ENCODE assay signal across 20 mouse cellular contexts in the genomic region with DNA sequence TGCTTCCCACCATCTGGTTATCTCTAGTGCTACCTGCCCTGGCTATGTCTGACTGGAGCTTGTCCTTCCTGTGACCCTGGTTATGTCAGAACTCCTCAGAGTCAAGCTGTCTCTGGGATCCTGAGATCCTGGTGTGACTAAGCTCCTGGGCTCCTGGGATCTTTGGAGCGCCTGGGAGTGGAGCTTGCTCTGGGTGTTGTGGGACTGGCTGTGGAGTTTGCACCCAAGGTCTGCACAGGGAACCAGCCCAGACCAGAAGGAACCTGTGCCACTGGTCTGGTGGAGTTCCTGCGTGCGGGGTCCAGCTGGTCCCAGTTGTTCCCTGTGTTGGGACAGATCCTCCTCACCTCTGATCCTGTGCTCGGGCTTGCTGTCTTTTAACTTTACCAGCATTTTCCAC. TPM values are rescaled to one million over a fixed set of nuclear protein-coding genes. Genes with fewer than 3 reads are reported as not detected.
A peak's percentile ranks its signal among the peaks of the same experiment; 100 is the strongest.
DNase-seq lines count a peak whose midpoint lies in the region; ATAC-seq and TF ChIP-seq lines count a peak whose summit lies in the region.
"Had no signal": no experiment of that assay in that cellular context is flagged by ENCODE, and none has a peak within 500 bp of the region (broad histone marks: within the 10 kb centered on the region; RNA-seq: fewer than 3 reads in every experiment).

No protein-coding gene starts in this region.

- peak; percentile 50 for DNase-seq in ES-CJ7 (ENCODE audit: low read depth, low spot score)
- DNase-seq in urinary bladder, adult 2 months (ENCODE audit: low spot score) = no peak
- no peak for DNase-seq in adrenal gland, adult 18-20 months (ENCODE audit: low spot score in 2 of 2)
- DNase-seq in midbrain, embryonic 14.5 days = no peak
- DNase-seq: adrenal gland, adult 8-10 months; cerebellum, adult 11 months; cerebellum, postnatal 14 days; heart, postnatal 36 days; thymus, postnatal 25 days had no signal

- no peak overlapping the region for H3K4me3 ChIP-seq in intestine, embryonic 15.5 days (replicated peaks)
- H3K4me3 ChIP-seq in kidney, embryonic 16.5 days (ENCODE audit: low read length) = no peak overlapping the region
- no peak overlapping the region for H3K4me3 ChIP-seq in small intestine, adult 2 months (ENCODE audit: low read depth, low read length)
- no peak overlapping the region for H3K4me3 ChIP-seq in midbrain, embryonic 14.5 days (replicated peaks; ENCODE audit: low read depth, low read length)
- H3K4me3 ChIP-seq: erythroblast, embryonic 14.5 days; heart, embryonic 13.5 days; limb, embryonic 12.5 days; liver, embryonic 15.5 days; midbrain, embryonic 15.5 days had no signal

- no peak for TF ChIP-seq POLR2A in small intestine, adult 2 months (IDR thresholded peaks at IDR 0.05; ENCODE audit: low read depth, low read length)

- no peaks in the 10 kb centered on the region for H3K36me3 ChIP-seq in intestine, embryonic 15.5 days
- H3K36me3 ChIP-seq in kidney, embryonic 16.5 days (ENCODE audit: insufficient read depth, low read length) = peaks cover 5% of the 10 kb centered on the region; the same call in 1 of the 2 replicates
- H3K36me3 ChIP-seq in small intestine, adult 2 months (ENCODE audit: control insufficient read depth, insufficient read depth, low read length) = peaks cover 1% of the 10 kb centered on the region; the same call in 1 of the 2 replicates
- peaks cover 8% of the 10 kb centered on the region; the same call in 1 of the 2 replicates for H3K36me3 ChIP-seq in midbrain, embryonic 14.5 days (ENCODE audit: control insufficient read depth, insufficient read depth, low read length)
- H3K36me3 ChIP-seq: midbrain, embryonic 15.5 days had no signal

- no peaks in the 10 kb centered on the region for H3K9me3 ChIP-seq in intestine, embryonic 15.5 days
- H3K9me3 ChIP-seq in kidney, embryonic 16.5 days (ENCODE audit: low read length) = no peaks in the 10 kb centered on the region
- no peaks in the 10 kb centered on the region for H3K9me3 ChIP-seq in midbrain, embryonic 14.5 days (ENCODE audit: control insufficient read depth, low read length)
- H3K9me3 ChIP-seq: heart, embryonic 13.5 days; limb, embryonic 12.5 days; liver, embryonic 15.5 days; midbrain, embryonic 15.5 days had no signal

- no peak for TF ChIP-seq CTCF in small intestine, adult 2 months (IDR thresholded peaks at IDR 0.05; ENCODE audit: extremely low read depth, insufficient read length, insufficient replicate concordance, low read depth, low read length)

- no peaks in the 10 kb centered on the region for H3K4me1 ChIP-seq in intestine, embryonic 15.5 days (replicated peaks)
- no peaks in the 10 kb centered on the region for H3K4me1 ChIP-seq in kidney, embryonic 16.5 days (ENCODE audit: insufficient read depth, low read length)
- 0 out of 2 replicates have a peak, but pooled peaks cover 3% of the 10 kb centered on the region for H3K4me1 ChIP-seq in small intestine, adult 2 months (ENCODE audit: control insufficient read depth, insufficient read depth, insufficient read length, low read length)
- no peaks in the 10 kb centered on the region for H3K4me1 ChIP-seq in midbrain, embryonic 14.5 days (ENCODE audit: control insufficient read depth, insufficient read depth, low read length)
- H3K4me1 ChIP-seq: limb, embryonic 12.5 days; liver, embryonic 15.5 days; midbrain, embryonic 15.5 days had no signal

- 67% methylated on average over 4 of the region's 4 CpGs for WGBS in intestine, embryonic 15.5 days
- 84% methylated on average over 4 of the region's 4 CpGs for WGBS in kidney, embryonic 16.5 days
- 63% methylated on average over 4 of the region's 4 CpGs for WGBS in small intestine, adult 2 months
- 97% methylated on average over 4 of the region's 4 CpGs for WGBS in midbrain, embryonic 14.5 days

- H3K4me2 ChIP-seq in intestine, embryonic 15.5 days (replicated peaks) = no peak overlapping the region
- no peak overlapping the region for H3K4me2 ChIP-seq in kidney, embryonic 16.5 days (replicated peaks; ENCODE audit: low read depth, low read length)
- no peak overlapping the region for H3K4me2 ChIP-seq in midbrain, embryonic 14.5 days (ENCODE audit: low read length)
- H3K4me2 ChIP-seq: heart, embryonic 13.5 days; limb, embryonic 12.5 days; liver, embryonic 15.5 days; midbrain, embryonic 15.5 days had no signal

- H3K9ac ChIP-seq in intestine, embryonic 15.5 days = no peak overlapping the region
- no peak overlapping the region for H3K9ac ChIP-seq in kidney, embryonic 16.5 days (replicated peaks; ENCODE audit: low read length)
- H3K9ac ChIP-seq in midbrain, embryonic 14.5 days (replicated peaks; ENCODE audit: low read length) = no peak overlapping the region
- H3K9ac ChIP-seq: heart, embryonic 13.5 days; limb, embryonic 12.5 days; liver, embryonic 15.5 days; midbrain, embryonic 15.5 days had no signal

- ATAC-seq in intestine, embryonic 15.5 days = peak; percentile 91
- ATAC-seq in kidney, embryonic 16.5 days (ENCODE audit: low FRiP score, low TSS enrichment) = peak; percentile 57; the same call in 1 of the 2 replicates
- no peak for ATAC-seq in midbrain, embryonic 14.5 days (ENCODE audit: low FRiP score, low TSS enrichment)
- ATAC-seq: forebrain, embryonic 14.5 days; hindbrain, postnatal 0 days; lung, postnatal 0 days; midbrain, embryonic 15.5 days had no signal

- no peaks in the 10 kb centered on the region for H3K27me3 ChIP-seq in intestine, embryonic 15.5 days (replicated peaks)
- H3K27me3 ChIP-seq in kidney, embryonic 16.5 days (ENCODE audit: insufficient read depth, low read length) = no peaks in the 10 kb centered on the region
- no peaks in the 10 kb centered on the region for H3K27me3 ChIP-seq in small intestine, adult 2 months (ENCODE audit: control insufficient read depth, insufficient read depth, low read length)
- H3K27me3 ChIP-seq in midbrain, embryonic 14.5 days (ENCODE audit: control insufficient read depth, insufficient read depth, low read length) = no peaks in the 10 kb centered on the region
- H3K27me3 ChIP-seq: heart, embryonic 13.5 days; limb, embryonic 12.5 days; liver, embryonic 15.5 days; midbrain, embryonic 15.5 days had no signal

- H3K27ac ChIP-seq in intestine, embryonic 15.5 days = no peak overlapping the region
- no peak overlapping the region for H3K27ac ChIP-seq in kidney, embryonic 16.5 days (ENCODE audit: low read length)
- peak overlapping the region; percentile 54 for H3K27ac ChIP-seq in small intestine, adult 2 months (ENCODE audit: insufficient read depth, low read depth, low read length)
- H3K27ac ChIP-seq in midbrain, embryonic 14.5 days (replicated peaks; ENCODE audit: low read depth, low read length) = no peak overlapping the region
- H3K27ac ChIP-seq: heart, embryonic 13.5 days; hindbrain, postnatal 0 days; limb, embryonic 12.5 days; liver, embryonic 15.5 days; midbrain, embryonic 15.5 days had no signal

RNA-seq across cellular contexts. Expression of a gene that starts 41.4 kb away (rescaled TPM):
- 103 and 116 TPM in 2 replicates for polyA plus RNA-seq in intestine, embryonic 15.5 days (2015; fragmentation: Nextera tagmentation; extraction: Ambion mirVana)
- 133 and 140 TPM in 2 replicates for polyA plus RNA-seq in kidney, embryonic 16.5 days (2015; fragmentation: Nextera tagmentation; extraction: Ambion mirVana)
- 6.0 and 8.9 TPM in 2 replicates for polyA plus RNA-seq in small intestine, adult 2 months (2012; rRNA removed)
- 109 and 129 TPM in 2 replicates for polyA plus RNA-seq in urinary bladder, adult 2 months (2012; rRNA removed)
- 100 to 1,000 TPM; 102 TPM for total RNA-seq in adrenal gland, adult 18-20 months (2021)
- polyA plus RNA-seq in midbrain, embryonic 14.5 days (2014; fragmentation: Nextera tagmentation; extraction: Ambion mirVana) = 126 and 141 TPM in 2 replicates

Comparison
In these comparisons a context has a peak if more than half of its experiments do, and no peak if none do; other contexts are left out.
1. RNA of a gene that starts 41.4 kb away (polyA plus RNA-seq): 126 to 141 TPM in midbrain, embryonic 14.5 days, 133 to 140 TPM in kidney, embryonic 16.5 days, 109 to 129 TPM in urinary bladder, adult 2 months and 103 to 116 TPM in intestine, embryonic 15.5 days; 6.0 to 8.9 TPM in small intestine, adult 2 months; every median in the first group is over 10 times any median in the second.